Mouse (Mus musculus): Measurements from ENCODE around the gene Ggnbp2. TPM values are rescaled to one million over a fixed set of nuclear protein-coding genes. Genes with fewer than 3 reads are reported as not detected.
"Not testable (repeated sequence)": the region's sequence is repeated elsewhere in the genome, so short reads cannot be mapped to it uniquely, and the experiment has no call there.

Ggnbp2 gene
- total RNA-seq, 2 experiments from 2014 or later: 90.8 to 91.0 TPM

GRCm38 (mm10) chr11:84880465-84880961 is 9.9 kb upstream of the Ggnbp2 start:
- no peak for DNase-seq (ENCODE audit: low spot score in 2 of 2)

DNA sequence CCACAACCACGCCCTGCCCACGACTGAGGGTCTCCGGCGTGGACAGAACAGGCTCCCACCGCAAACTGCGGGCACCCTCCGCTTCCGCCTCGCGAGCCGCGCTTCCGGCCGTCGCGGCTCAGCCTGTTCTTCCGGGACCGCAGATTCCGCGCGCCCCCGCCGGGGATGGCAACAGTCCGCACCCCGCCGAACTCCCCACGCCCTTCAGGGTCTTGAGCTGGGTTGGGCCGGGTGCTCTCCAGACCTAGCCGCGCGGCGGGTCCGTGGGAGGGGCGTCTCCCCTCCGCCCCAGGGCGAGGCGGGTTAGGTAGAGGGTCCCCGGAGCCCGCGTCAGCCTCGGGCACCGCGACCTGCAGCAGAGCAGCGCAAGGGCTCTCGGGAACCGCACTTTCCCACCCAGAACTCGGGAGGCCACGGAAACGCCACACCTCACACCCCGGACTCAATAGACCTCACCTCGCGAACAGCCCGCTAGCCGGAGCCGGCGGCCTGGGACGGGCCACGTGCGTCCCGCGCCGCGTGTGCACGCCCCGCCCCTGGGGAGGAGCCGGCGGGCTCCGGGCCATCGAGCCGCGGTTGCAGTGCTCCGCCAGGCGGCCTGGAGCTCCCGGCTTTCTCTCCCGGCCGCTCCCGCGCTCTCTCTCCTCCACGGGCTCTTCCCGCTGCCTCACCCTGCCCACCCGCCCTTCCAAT is 9.3 kb upstream of the Ggnbp2 start, which contains the start of the genes Myo19 and Pigw:
Gene Myo19 (plus strand): TSS at position 377 of the 693 bp plus-strand sequence.
Gene Pigw (minus strand): TSS at position 514 of the 693 bp plus-strand sequence.
- peak; percentile 73 to 84 for DNase-seq (ENCODE audit: low spot score in 2 of 2)

DNA sequence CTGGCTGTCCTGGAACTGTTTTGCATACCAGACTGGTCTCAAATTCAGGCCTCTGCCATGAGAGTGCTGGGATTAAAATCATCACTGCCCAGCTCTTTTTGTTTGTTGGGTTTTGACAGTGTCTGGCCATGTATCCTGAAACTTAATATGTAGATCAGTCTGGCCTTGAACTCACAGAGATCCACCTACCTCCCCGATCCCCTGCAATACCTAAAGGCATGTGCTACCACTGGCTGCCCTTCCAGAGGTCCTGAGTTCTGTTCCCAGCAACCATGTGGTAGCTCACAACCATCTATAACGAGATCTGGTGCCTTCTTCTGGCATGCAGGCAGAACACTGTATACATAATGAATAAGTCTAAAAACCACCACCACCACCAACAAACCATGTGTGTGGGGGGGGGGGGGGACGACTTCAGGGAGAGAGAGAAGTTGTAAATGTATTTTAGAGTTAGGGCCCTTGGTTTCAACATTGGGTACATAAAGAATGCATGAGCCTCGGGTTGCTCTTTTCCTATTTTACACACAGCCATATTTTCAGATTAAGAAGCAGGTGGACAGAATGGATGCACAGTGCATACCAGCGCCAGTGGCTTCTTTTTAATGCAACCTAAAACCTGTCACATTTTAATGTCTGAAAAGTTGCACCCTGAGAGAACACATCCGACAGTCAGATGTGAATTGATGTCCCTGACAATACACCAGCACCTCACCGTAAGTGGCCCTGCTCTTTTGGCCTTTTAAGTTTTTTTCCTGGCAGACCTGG is 8.6 kb upstream of the Ggnbp2 start:
- no peak for DNase-seq (ENCODE audit: low spot score in 2 of 2)

DNA sequence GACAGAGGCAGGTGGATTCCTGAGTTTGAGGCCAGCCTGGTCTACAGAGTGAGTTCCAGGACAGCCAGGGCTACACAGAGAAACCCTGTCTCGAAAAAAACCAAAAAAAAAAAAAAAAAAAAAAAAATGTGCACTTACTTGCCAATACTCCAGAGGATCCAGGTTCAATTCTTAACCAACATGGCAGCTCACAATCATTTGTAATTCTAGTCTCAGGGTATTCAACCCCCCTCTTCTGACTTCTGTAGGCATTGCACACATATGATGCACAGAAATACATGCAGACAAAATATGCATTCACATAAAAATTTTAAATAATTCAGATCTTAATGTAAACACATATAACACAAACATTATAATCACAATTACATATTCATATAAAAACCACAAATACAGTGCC is 5.4 kb upstream of the Ggnbp2 start:
- DNase-seq (ENCODE audit: low spot score in 2 of 2): not testable (repeated sequence)

DNA sequence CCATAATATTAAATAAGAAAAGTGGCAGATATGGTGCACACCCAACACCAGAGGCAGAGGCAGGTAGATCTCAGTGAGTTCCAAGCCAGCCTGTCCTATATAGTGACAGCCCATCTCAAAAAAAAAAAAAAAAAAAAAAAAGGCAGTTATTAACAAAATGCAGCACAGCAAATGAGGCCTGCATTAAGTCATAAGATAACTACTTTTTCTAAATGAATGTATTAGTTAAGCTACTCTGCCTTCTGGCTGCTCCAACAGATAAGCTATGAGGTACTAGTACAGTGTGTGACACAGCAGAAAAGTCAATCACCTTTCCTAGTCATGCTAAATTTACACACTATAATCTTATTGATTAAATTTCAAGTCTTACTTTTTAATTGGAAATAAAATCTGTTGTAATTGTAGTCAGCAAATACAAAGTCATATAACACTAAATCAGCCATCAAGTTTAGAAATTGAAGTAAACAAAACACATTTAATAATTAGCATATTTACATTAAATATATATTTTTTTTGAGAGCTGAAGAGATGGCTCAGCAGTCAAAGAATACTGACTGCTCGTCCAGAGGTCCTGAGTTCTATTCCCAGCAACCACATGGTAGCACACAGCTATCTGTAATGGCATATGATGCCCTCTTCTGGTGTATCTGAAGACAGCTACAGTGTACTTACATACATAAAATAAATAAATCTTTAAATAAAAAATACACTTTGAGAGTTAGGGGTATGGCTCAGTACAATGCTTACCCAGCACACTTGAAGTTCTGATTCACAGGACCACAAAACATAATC is 2.6 kb upstream of the Ggnbp2 start:
- no peak for DNase-seq (ENCODE audit: low spot score in 2 of 2)

- no peak for DNase-seq (ENCODE audit: low spot score in 2 of 2)
Measured at GRCm38 (mm10) chr11:84871548-84872069, 992 bp upstream of the Ggnbp2 start.

DNA sequence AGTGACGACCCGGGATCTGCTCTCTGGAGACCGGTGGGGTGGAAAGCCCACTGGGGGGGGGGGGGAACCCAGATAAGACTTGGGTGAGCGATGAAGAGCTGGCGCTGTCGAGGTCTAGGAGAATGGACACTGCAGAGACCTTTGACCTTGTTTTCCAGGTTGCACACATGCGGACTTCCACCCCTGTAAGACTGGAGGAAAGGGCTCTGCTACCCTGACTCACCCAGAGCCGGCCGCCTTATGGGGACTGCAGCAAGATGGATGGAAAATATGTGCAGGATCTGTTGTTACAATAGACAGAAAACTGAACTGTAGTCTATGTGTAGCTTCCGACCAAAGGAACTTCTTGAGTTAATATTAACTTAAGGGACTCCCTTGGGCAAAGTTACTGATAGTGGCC is 429 bp upstream of the Ggnbp2 start:
- peak in 1 of 2 experiments; percentile 18 for DNase-seq (ENCODE audit: low spot score in 2 of 2)

- peak; percentile 83 to 92 for DNase-seq (ENCODE audit: low spot score in 2 of 2)
Measured at GRCm38 (mm10) chr11:84869537-84870232, 932 bp downstream of the Ggnbp2 start.

DNA sequence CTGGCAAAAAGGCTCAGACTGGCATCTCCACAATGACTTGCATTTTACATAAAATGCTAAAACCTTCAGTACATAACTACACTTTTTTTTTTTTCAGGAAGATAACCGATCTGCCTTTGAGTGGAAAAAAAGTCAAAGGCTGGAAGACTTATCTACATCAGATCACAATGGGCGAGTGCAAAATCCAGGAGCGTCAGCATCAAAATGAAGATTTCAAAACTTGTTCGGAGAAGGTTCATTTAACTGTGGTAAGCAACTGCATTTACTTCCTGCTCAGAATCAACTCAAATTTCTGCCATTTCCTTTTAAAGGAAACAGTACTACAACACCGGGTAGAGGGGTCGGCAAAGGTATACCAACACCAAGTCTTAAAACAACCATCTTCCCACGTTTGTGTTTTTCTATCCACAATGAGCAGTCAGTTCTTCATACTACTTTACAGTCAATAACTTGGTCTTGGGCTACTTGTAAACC is 1.8 kb downstream of the Ggnbp2 start:
- no peak for DNase-seq (ENCODE audit: low spot score in 2 of 2)

- no peak for DNase-seq (ENCODE audit: low spot score in 2 of 2)
Measured at GRCm38 (mm10) chr11:84867586-84867985, 3.0 kb downstream of the Ggnbp2 start.

GRCm38 (mm10) chr11:84865268-84865667 is 5.3 kb downstream of the Ggnbp2 start:
- DNase-seq (ENCODE audit: low spot score in 2 of 2): no peak

- no peak for DNase-seq (ENCODE audit: low spot score in 2 of 2)
Measured at GRCm38 (mm10) chr11:84855285-84855684, 15.3 kb downstream of the Ggnbp2 start.

DNA sequence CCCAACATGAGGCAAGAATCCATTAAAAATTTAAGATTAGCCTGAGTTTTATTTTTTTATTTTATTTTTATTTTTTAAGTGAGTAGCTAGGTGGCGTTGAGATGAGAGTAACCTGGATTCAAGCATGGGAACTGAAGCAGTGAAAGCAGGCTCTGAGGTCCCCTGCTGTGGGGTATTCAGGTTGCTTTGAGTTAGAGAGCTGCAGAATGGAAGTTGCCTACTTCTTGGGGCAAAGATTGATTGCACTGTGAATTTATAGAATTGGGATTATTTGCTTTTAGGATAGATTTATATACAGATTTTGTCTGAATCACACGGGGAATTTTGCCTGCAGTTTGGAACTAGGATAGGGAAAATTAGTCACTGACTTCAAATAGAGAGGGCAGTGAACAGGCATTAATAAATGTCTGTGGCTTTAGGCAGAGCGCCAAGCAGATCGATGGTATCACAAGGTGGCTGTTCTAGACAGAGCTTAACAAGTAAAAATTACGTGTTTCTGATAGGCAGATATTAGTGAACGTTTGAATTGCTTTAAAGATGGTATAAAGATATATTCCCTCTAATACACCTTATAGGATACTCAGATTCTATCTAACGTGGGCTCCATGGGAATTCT is 23.0 kb downstream of the Ggnbp2 start:
- DNase-seq (ENCODE audit: low spot score in 2 of 2): no peak

DNA sequence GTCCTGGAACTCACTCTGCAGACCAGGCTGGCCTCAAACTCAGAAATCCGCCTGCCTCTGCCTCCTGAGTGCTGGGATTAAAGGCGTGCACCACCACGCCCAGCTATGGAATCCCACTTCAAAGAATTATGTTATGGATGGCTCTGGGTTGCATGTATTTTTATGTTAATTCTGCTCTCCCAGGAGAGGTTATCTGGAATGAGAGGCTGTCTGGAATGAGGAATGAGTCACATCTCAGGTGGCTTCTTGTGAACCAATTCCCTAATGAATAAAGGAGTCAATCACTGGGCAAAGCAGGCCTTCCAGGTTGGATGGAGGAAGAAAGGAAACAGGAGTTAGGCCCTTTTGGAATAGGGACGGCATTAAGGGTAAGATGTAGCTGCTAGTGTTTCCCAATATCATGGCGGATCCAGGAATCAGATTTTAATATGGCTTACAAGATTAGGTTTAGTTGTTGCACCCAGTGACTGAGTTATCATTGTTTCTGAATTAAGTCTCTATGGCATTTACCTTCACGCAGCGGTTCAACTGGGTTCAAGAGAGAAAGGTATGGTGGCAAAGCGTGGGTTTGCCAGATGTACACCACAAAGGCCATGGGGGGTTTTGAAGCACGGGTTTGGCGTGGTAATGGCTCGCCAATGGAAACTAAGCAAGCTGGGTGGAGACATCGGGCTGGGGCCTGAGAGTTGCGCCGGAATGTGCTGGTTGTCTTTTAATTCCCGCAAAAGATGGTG is 23.7 kb downstream of the Ggnbp2 start:
- no peak for DNase-seq (ENCODE audit: low spot score in 2 of 2)

DNA sequence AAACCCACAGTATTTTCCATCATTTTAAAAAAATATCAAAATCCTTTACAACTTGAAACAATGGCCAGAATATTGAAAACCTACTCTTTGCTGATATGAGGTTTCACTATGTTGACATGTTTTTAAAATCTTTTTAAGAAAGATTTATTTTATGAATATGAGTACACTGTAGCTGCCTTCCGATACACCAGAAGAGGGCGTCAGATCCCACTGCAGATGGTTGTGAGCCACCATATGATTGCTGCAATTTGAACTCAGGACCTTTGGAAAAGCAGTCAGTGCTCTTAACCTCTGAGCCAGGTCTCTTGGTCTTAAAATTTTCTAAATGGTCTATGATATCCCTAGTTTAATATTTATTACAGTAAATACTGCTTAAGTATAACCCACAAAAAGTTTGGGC is 31.3 kb downstream of the Ggnbp2 start:
- no peak for DNase-seq (ENCODE audit: low spot score in 2 of 2)

DNA sequence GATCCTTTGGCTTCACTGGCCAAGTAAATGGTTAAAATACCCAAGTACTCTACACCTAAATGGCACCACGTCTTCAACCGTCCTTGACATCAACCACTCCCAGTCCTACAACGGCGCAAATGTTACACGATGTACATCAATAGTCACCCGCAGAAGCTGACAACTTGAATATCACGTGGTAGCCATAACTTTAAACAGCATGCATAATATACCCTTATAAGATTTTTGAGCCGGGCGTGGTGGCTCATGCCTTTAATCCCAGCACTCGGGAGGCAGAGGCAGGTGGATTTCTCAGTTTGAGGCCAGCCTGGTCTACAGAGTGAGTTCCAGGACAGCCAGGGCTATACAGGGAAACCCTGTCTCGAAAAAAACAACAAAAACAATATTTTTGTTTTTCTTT is 41.1 kb downstream of the Ggnbp2 start:
- not testable (repeated sequence) for DNase-seq (ENCODE audit: low spot score in 2 of 2)

DNA sequence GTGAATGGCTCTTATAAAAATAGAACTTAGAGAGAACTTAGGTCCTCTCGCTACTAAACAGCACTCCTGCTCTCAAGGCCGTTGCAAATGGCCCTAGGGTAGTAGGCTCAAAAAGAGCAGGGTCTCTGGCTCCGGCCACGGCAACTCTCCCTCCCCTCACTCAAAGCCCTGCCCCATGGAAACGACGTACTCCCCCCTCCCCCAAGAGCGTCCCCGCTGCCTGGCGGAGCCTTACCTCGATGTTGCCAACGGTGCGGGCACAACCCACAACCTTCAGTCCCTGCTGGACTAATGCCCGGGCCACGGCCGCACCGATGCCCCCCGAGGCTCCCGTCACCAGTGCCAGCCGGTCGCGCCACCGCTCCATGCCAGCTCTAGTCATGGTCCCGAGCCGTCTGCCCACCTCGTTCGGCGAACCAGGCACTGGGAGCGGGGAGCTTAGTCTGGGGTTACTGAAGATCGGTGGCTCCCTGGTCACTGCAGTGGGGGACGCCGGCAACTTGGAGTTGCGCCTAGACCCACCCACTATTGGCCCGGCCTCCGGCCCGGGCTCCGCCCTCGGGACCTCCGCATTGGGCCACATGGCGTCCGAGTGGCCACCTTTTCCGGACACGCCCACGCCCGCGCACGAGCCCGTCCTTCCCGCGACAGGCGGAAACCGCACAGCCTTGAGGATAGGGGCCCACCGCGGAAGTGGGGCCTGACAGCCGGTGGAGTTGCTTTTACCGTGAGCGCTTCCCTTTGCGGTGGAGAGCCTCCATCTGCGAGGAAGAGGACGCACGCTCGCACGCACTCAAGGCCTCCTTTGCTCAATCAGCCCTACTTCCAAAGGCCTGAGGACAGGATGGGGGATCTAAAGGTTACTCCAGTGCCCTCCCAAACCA is 41.9 kb downstream of the Ggnbp2 start, which contains the start of gene Dhrs11:
Gene Dhrs11 (minus strand): TSS at position 479 of the 884 bp plus-strand sequence.
- peak; percentile 81 to 86 for DNase-seq (ENCODE audit: low spot score in 2 of 2)

GRCm38 (mm10) chr11:84827901-84828503 is 42.6 kb downstream of the Ggnbp2 start:
- no peak for DNase-seq (ENCODE audit: low spot score in 2 of 2)

Data from left cerebral cortex, adult 18-20 months (tissue).